Mouse (Mus musculus): ENCODE data around the gene Scgb1a1.

Gene Scgb1a1

DNA sequence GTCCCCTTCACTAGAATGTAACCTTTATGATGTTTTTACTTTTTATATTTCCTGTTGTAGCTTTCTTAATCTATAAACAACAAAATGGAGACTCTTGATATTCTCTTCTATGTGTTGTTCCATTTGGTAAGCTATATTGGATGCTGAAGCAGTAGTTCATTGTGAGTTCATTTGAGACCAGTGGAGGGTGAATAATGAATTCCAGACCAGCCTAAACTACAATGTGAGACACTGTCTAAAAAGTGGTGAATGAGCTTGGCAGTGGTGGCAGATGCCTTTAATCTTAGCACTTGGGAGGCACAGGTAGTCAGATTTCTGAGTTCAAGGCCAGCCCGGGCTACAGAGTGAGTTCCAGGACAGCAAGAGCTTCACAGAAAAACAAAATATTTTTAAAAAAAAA lies 44.6 kb downstream of the Scgb1a1 start:
- DNase-seq (ENCODE audit: low spot score), result no peak

- no peak for DNase-seq (ENCODE audit: low spot score)
These were observed 46.7 kb downstream of the Scgb1a1 start for GRCm38 (mm10) chr19:9041074-9041473.

DNA sequence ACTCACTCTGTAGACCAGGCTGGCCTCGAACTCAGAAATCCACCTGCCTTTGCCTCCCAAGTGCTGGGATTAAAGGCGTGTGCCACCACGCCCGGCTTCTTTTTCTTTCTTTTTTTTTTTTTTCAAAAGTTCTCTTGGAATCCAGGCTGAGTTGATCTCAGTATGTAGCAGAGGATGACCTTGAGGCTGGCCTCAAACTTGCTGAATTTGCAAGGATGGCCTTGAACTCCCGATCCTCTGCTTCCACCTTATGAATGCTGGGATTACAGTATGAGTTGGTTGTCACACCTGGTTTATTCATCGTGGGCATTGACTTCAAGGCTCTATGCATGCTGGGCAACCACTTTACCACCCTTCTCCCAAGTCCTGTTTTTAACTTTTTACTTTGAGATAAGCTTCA lies 47.1 kb downstream of the Scgb1a1 start:
- no peak for DNase-seq (ENCODE audit: low spot score)

DNA sequence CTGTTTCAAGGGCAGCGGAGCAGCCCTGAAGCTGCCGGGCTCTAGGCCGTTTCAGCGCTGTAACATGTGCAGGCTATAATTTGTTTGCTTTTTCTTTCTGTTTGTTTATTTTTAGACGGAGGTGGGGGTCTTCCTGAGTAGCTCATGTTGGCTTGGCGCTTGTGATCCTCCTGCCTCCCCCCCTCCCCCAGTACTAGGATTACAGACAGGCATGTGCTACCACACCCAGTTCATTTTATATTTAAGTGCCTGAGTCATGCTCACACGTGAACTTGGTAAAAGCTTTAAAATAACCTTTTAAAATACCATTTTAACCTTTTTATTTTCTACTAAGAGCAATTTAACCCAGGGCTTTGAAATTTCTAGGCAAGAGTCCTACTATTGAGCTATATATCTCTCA lies 47.8 kb downstream of the Scgb1a1 start:
- no peak for DNase-seq (ENCODE audit: low spot score)

DNA sequence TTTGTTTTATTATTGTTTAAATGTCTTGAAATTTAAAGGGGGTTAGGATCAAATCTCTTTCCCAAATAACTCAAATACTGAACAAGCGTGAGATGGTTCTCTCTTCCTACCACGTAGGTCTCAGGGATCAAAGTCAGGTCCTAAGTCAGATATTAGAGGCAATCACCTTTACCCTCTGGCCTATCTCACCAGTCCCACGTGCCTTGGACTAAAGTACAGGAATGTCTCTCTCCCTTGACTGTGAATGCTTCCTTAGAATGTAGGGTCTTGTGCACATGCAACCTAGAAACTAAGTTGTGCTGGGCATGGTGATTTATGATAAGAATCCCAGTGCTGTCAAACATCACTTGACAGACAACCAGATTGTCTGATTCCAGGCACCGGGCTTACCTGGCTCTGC lies 48.5 kb downstream of the Scgb1a1 start:
- no peak for DNase-seq (ENCODE audit: low spot score)

DNA sequence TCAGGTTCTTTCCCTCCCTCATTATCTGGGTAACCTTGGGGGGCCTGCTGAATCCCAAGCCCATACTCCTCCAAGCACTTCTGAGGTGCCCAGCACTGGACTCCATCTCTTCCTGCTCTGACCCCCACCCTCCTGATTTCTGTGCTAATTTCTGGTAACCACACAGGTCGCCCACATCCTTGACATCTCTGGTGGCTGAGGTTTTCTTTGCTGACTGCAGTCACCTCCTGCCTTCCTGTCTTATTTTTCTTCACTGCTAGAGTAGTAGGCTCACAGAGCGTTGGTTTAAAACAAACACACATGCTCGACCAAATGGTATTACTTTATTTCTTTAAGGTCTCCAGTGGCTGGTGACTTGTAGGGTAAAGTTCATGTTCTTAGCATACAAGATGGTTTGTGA lies 49.6 kb downstream of the Scgb1a1 start:
- no peak for DNase-seq (ENCODE audit: low spot score)

- DNase-seq (ENCODE audit: low spot score), result no peak
These were observed 52.7 kb downstream of the Scgb1a1 start for GRCm38 (mm10) chr19:9035101-9035500.

GRCm38 (mm10) chr19:9034480-9034879 lies 53.3 kb downstream of the Scgb1a1 start:
- no peak for DNase-seq (ENCODE audit: low spot score)

Data from testis, postnatal 14 days (tissue).